Mouse (Mus musculus): Measurements from ENCODE around the gene Ube2n.

DNA sequence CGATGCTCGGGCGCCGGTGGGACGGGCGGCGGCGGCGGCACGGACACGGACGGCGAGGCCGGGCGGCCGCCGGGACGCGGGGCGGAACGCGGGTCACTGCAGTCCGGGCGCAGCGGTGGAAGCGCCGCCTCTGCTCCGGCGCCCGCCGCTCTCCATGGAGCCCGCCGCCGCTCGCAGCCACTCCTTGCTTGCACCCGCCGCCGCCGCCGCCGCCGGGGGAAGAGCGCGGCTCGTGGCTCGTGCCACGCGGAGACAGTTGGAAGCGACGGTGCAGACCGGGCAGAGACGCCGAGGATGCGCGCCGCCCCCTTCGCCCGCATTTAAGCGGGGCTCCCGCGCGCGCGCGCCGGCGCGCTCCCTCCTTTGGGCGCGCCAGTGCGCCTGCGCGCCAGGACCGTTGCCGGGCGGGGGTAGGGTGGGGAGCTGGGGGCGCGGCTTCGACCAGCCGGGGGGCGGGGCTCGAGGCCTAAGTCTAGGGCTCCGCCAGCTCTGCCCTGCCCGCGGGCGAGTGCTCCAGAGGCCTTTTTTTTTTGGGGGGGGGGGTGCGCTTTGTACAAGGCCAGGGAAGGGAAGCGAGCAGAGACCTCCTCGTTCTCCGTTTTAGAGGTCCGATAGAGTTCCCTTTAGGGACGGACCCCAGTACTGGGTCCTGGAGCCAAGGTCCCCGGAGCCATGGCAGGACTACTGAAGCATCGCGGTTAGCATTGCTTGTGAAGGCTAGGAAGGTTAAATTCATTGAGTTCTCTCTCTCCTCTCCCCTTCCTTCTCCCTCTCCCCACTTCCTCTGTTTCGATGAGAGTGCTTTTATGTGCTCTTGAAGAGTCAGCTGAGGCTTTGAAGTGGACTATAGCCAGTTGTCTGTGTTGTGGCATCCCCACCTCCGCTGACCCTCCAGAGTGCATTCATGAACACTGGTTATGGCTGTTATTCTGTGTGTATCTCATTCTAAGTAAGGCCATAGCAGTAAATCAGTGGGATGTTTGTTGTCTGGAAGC lies 49.2 kb downstream of the Ube2n start, which contains the start of gene Nudt4:
- TF ChIP-seq CTCF (conservative IDR thresholded peaks at IDR 0.05; ENCODE audit: low read length) (no peak), POU5F1 (IDR thresholded peaks at IDR 0.05; ENCODE audit: borderline replicate concordance, low read length) (no peak), NANOG (IDR thresholded peaks at IDR 0.05; ENCODE audit: borderline replicate concordance, low read length) (no peak)

Measured in E14TG2a.4 (cell line).